Mouse (Mus musculus): ENCODE results near the gene Rsrp1.

The Rsrp1 gene

GRCm38 (mm10) chr4:134922111-134922924 lies 1.1 kb upstream of the Rsrp1 start:
- no peak for DNase-seq

- peak; percentile 83 for DNase-seq
These were observed 507 bp upstream of the Rsrp1 start for GRCm38 (mm10) chr4:134922925-134923244.

GRCm38 (mm10) chr4:134924019-134924741 lies 788 bp downstream of the Rsrp1 start:
- DNase-seq = peak; percentile 83

- DNase-seq = no peak
These were observed 1.8 kb downstream of the Rsrp1 start for GRCm38 (mm10) chr4:134925206-134925605.

- no peak for DNase-seq
These were observed 4.5 kb downstream of the Rsrp1 start for GRCm38 (mm10) chr4:134927815-134928463.

- DNase-seq = no peak
These were observed 5.1 kb downstream of the Rsrp1 start for GRCm38 (mm10) chr4:134928464-134928836.

- no peak for DNase-seq
These were observed 6.1 kb downstream of the Rsrp1 start for GRCm38 (mm10) chr4:134929536-134929935.

GRCm38 (mm10) chr4:134930190-134930589 lies 6.8 kb downstream of the Rsrp1 start:
- DNase-seq = no peak

GRCm38 (mm10) chr4:134930684-134931481 lies 7.5 kb downstream of the Rsrp1 start, which contains the start of gene Syf2:
Gene Syf2, plus strand, starts transcription at chr4:134930898.
- peak; percentile 97 for DNase-seq

- peak; percentile 62 for DNase-seq
These were observed 14.1 kb downstream of the Rsrp1 start for GRCm38 (mm10) chr4:134937240-134938176.

GRCm38 (mm10) chr4:134939900-134940299 lies 16.5 kb downstream of the Rsrp1 start:
- DNase-seq = no peak

- peak; percentile 59 for DNase-seq
These were observed 20.6 kb downstream of the Rsrp1 start for GRCm38 (mm10) chr4:134943758-134944538.

- peak; percentile 80 for DNase-seq
These were observed 22.8 kb downstream of the Rsrp1 start for GRCm38 (mm10) chr4:134946024-134946744.

- DNase-seq = peak; percentile 58
These were observed 27.2 kb downstream of the Rsrp1 start for GRCm38 (mm10) chr4:134950518-134951091.

- DNase-seq = peak; percentile 25
These were observed 31.1 kb downstream of the Rsrp1 start for GRCm38 (mm10) chr4:134954461-134954860.

- DNase-seq = no peak
These were observed 31.8 kb downstream of the Rsrp1 start for GRCm38 (mm10) chr4:134955196-134955595.

GRCm38 (mm10) chr4:134955845-134956244 lies 32.5 kb downstream of the Rsrp1 start:
- no peak for DNase-seq

GRCm38 (mm10) chr4:134956328-134956727 lies 32.9 kb downstream of the Rsrp1 start:
- DNase-seq = peak; percentile 86

- DNase-seq = peak; percentile 35
These were observed 39.8 kb downstream of the Rsrp1 start for GRCm38 (mm10) chr4:134963021-134963776.
